Comparison of ENCODE assay signal across 8 mouse cellular contexts in the genomic region with DNA sequence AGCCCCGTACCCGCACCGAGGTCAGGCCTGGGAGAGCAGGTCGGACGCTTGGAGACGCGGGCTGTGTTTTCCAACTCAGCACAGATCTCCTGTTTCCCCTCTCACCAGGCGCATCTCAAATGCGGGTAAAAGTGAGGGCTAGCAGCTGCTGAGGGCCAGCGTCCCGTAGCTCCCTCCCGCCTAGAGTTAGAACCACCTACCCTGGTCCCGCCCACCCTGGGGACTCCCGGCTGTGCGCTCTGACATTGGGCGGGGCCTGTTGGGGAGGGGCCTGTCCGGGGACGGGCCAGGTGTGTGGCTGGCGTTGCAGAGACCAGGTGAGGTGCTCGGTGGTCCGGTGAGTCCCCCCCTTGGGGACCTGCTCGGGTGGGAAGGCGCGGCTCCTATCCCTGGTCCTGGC. TPM values are rescaled to one million over a fixed set of nuclear protein-coding genes. Genes with fewer than 3 reads are reported as not detected.
DNase-seq lines count a peak whose midpoint lies in the region; ATAC-seq and TF ChIP-seq lines count a peak whose summit lies in the region.

Gene Arhgap8 (plus strand): TSS at position 262 of the 400 bp plus-strand sequence.

- no peak for TF ChIP-seq CTCF in hindbrain, postnatal 0 days (IDR thresholded peaks at IDR 0.05; ENCODE audit: low read depth)

- peak; percentile 64 for DNase-seq in forebrain, embryonic 11.5 days (ENCODE audit: low spot score)
- no peak for DNase-seq in hindbrain, postnatal 0 days (ENCODE audit: low spot score)
- DNase-seq in liver, embryonic 13.5 days, result no peak
- DNase-seq in ovary, postnatal 36 days (ENCODE audit: low spot score), result peak; percentile 62
- no peak for DNase-seq in cerebellum, postnatal 4 days (ENCODE audit: low spot score in 2 of 2)
- DNase-seq in gastrocnemius, postnatal 25 days, result no peak

- H3K36me3 ChIP-seq in erythroblast, embryonic 14.5 days (ENCODE audit: control insufficient read depth), result no peaks in the 10 kb centered on the region
- H3K36me3 ChIP-seq in forebrain, embryonic 11.5 days (ENCODE audit: control insufficient read depth, insufficient read depth, low read length), result no peaks in the 10 kb centered on the region
- no peaks in the 10 kb centered on the region for H3K36me3 ChIP-seq in hindbrain, postnatal 0 days (ENCODE audit: insufficient read depth, low read length)
- no peaks in the 10 kb centered on the region for H3K36me3 ChIP-seq in liver, embryonic 13.5 days

- peak within 1 kb of the TSS; percentile 46 for H3K4me2 ChIP-seq in forebrain, embryonic 11.5 days (ENCODE audit: low read depth, low read length, severe bottlenecking)
- H3K4me2 ChIP-seq in hindbrain, postnatal 0 days (ENCODE audit: low read depth, low read length), result peak within 1 kb of the TSS; percentile 48
- peak within 1 kb of the TSS; percentile 64 for H3K4me2 ChIP-seq in liver, embryonic 13.5 days

- 4% methylated on average over 21 of the region's 24 CpGs for WGBS in forebrain, embryonic 11.5 days
- WGBS in hindbrain, postnatal 0 days, result 5% methylated on average over 22 of the region's 24 CpGs
- WGBS in liver, embryonic 13.5 days (ENCODE audit: insufficient replicate concordance), result 10% methylated on average over 12 of the region's 24 CpGs

- H3K9ac ChIP-seq in forebrain, embryonic 11.5 days (ENCODE audit: low read length), result peak within 1 kb of the TSS; percentile 3; the same call in 1 of the 2 replicates
- H3K9ac ChIP-seq in hindbrain, postnatal 0 days (replicated peaks; ENCODE audit: low read length), result no peak within 1 kb of the TSS
- no peak within 1 kb of the TSS for H3K9ac ChIP-seq in liver, embryonic 13.5 days

- H3K9me3 ChIP-seq in erythroblast, embryonic 14.5 days (ENCODE audit: control insufficient read depth, low read length), result no peaks in the 10 kb centered on the region
- H3K9me3 ChIP-seq in forebrain, embryonic 11.5 days (ENCODE audit: control insufficient read depth, low read length), result no peaks in the 10 kb centered on the region
- no peaks in the 10 kb centered on the region for H3K9me3 ChIP-seq in hindbrain, postnatal 0 days (ENCODE audit: low read length)
- no peaks in the 10 kb centered on the region for H3K9me3 ChIP-seq in liver, embryonic 13.5 days (replicated peaks)

- no peak for ATAC-seq in erythroblast, adult 5-6 weeks (replicated peaks; ENCODE audit: low FRiP score, poor library complexity, severe bottlenecking)
- ATAC-seq in forebrain, embryonic 11.5 days (replicated peaks; ENCODE audit: low FRiP score), result no peak
- ATAC-seq in hindbrain, postnatal 0 days, result no peak
- ATAC-seq in liver, embryonic 13.5 days (ENCODE audit: low read depth), result peak; percentile 47

- H3K27ac ChIP-seq in forebrain, embryonic 11.5 days (ENCODE audit: low read depth, low read length), result no peak within 1 kb of the TSS
- H3K27ac ChIP-seq in hindbrain, postnatal 0 days, result no peak within 1 kb of the TSS
- no peak within 1 kb of the TSS for H3K27ac ChIP-seq in liver, embryonic 13.5 days

- peaks cover 35% of the 10 kb centered on the region for H3K27me3 ChIP-seq in erythroblast, embryonic 14.5 days (ENCODE audit: control insufficient read depth)
- H3K27me3 ChIP-seq in forebrain, embryonic 11.5 days (ENCODE audit: control insufficient read depth, insufficient read depth, low read length), result peaks cover 24% of the 10 kb centered on the region
- 0 out of 2 replicates have a peak, but pooled peaks cover 3% of the 10 kb centered on the region for H3K27me3 ChIP-seq in hindbrain, postnatal 0 days (ENCODE audit: insufficient read depth, low read length)
- peaks cover 38% of the 10 kb centered on the region for H3K27me3 ChIP-seq in liver, embryonic 13.5 days

- H3K4me3 ChIP-seq in erythroblast, embryonic 14.5 days (replicated peaks), result peak within 1 kb of the TSS; percentile 31
- peak within 1 kb of the TSS; percentile 14; the same call in 1 of the 2 replicates for H3K4me3 ChIP-seq in forebrain, embryonic 11.5 days (ENCODE audit: low read depth, low read length)
- 0 out of 2 replicates have a peak within 1 kb of the TSS, but pooled peaks have one; percentile 14 for H3K4me3 ChIP-seq in hindbrain, postnatal 0 days (ENCODE audit: low read length)
- H3K4me3 ChIP-seq in liver, embryonic 13.5 days (replicated peaks), result peak within 1 kb of the TSS; percentile 42

- no peaks in the 10 kb centered on the region; the same call in 1 of the 2 replicates for H3K4me1 ChIP-seq in erythroblast, embryonic 14.5 days (ENCODE audit: control insufficient read depth)
- H3K4me1 ChIP-seq in forebrain, embryonic 11.5 days (replicated peaks; ENCODE audit: control insufficient read depth, insufficient read depth, low read length), result peaks cover 11% of the 10 kb centered on the region; the same call in 1 of the 2 replicates
- H3K4me1 ChIP-seq in hindbrain, postnatal 0 days (ENCODE audit: insufficient read depth, low read length), result peaks cover 9% of the 10 kb centered on the region; the same call in 1 of the 2 replicates
- H3K4me1 ChIP-seq in liver, embryonic 13.5 days (replicated peaks), result peaks cover 14% of the 10 kb centered on the region

RNA-seq across cellular contexts. Expression of gene Arhgap8, which starts in this region (rescaled TPM):
- not detected in 2 replicates for polyA plus RNA-seq in erythroblast, embryonic 14.5 days (2012)
- not detected in 2 replicates for total RNA-seq in erythroblast, adult 5-6 weeks (2015; ENCODE audit: low replicate concordance)
- not detected in 2 replicates for total RNA-seq in erythroblast, adult 5-6 weeks (2017; ENCODE audit: low replicate concordance)
- 1.1 and 1.7 TPM in 2 replicates for polyA plus RNA-seq in forebrain, embryonic 11.5 days (2014; fragmentation: Nextera tagmentation; extraction: Ambion mirVana)
- 0.26 and 1.0 TPM in 2 replicates for total RNA-seq in hindbrain, postnatal 0 days (2014; rRNA removed)
- polyA plus RNA-seq in hindbrain, postnatal 0 days (2015; fragmentation: Nextera tagmentation; extraction: Ambion mirVana), result 0.72 and 0.80 TPM in 2 replicates
- polyA plus RNA-seq in liver, embryonic 13.5 days (2015; fragmentation: Nextera tagmentation; extraction: Ambion mirVana), result 0.54 and 0.58 TPM in 2 replicates
- total RNA-seq in gastrocnemius, postnatal 25 days (2021), result under 1 TPM in 1 of 2 experiments, not detected in 1; 0.83 TPM

Comparison
In these comparisons a context has a peak if more than half of its experiments do, and no peak if none do; other contexts are left out.
1. Peak in ATAC-seq, H3K4me3 ChIP-seq and H3K4me2 ChIP-seq in liver, embryonic 13.5 days; RNA of the gene not detected or under 1 TPM.
2. DNase-seq: peak in forebrain, embryonic 11.5 days (single experiment) and ovary, postnatal 36 days (single experiment); none in hindbrain, postnatal 0 days (single experiment), liver, embryonic 13.5 days (single experiment), cerebellum, postnatal 4 days (0 of 2) and gastrocnemius, postnatal 25 days (single experiment).
3. Peak in every context shown above with its lines, with median percentiles within 50 percentile points of each other: H3K4me3 ChIP-seq and H3K4me2 ChIP-seq.